Mouse (Mus musculus) brain, embryonic 14.5 days (tissue): ENCODE results near the gene Dusp7. TPM values are rescaled to one million over a fixed set of nuclear protein-coding genes. Genes with fewer than 3 reads are reported as not detected.

Experiments
- DNase-seq: peaks from one replicate; pipeline ENCODE4 v3.0.0-alpha.2; 2011; ENCODE audit warnings: low read depth
- CTCF ChIP-seq: fragments of 200-500 bp; IDR thresholded peaks from 2 replicates; pipeline ENCODE4 v1.5.1; 2012; ENCODE audit warnings: inconsistent platforms, mild to moderate bottlenecking, moderate library complexity, borderline replicate concordance; ENCODE audit not compliant: insufficient read depth, insufficient read length; ENCODE audit errors: extremely low read depth
- POLR2A ChIP-seq: fragments of 200-500 bp; IDR thresholded peaks from 2 replicates; pipeline ENCODE4 v1.6.1; 2012; ENCODE audit warnings: mild to moderate bottlenecking, inconsistent platforms, borderline replicate concordance; ENCODE audit not compliant: poor library complexity, insufficient read depth, insufficient read length, severe bottlenecking; ENCODE audit errors: extremely low read depth
- polyA plus RNA-seq: library from polyadenylated mRNA; depleted of rRNA; stranded (reverse); fragments of >200 nt; gene quantifications from 2 replicates; pipeline ENCODE4 v1.2.3, GENCODE M21; 2012

Gene Dusp7
- polyA plus RNA-seq, 1 experiment: 50.3 TPM

DNA sequence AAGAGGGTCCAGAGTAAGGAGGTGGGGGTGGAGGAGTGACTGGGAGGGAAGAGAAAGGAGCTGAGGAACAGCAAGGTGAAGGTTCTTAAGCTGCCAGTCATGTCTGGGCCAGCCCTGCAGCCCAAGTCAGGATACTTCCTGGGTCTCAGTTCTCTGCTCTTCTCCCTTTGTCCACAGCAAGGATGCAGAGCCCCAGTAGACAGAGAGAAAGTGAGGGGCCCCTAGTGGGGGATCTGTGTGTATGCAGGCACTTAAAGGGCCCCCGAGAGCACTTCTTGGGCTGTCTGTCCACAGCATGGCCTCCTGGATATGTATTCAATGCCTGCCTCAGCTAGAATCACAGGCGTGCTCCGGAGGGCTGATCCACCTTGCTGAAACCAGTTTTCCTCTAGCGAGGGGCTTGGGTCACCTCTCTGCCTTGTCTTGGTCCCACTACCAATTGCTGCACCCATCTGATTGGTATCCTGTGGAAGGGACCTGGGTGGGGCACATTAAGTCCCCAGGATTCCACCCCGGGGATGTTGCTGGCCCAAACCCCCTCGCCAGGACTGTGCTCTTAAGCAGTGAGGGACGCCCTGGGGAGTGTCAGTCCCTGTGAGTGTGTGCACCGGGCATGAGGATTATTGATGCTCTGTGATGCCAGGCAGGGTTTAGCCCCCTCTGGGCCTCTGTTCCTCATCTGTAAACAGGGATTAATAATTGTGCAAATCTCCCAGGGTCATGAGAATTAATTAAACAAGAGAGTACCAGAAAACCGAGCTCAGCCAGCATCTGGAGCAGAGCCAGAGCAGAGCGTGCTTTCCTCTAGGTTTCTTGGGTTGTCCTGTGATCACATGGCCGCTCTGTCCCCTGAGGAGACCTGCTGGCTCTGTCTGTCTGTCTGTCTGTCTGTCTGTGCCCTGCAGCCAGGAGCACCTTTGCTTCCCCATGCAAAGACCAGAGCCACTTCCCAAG is 26.5 kb downstream of the Dusp7 start:
- peak; percentile 68 for DNase-seq
- no peak for TF ChIP-seq POLR2A
- TF ChIP-seq CTCF: peak; percentile 56

DNA sequence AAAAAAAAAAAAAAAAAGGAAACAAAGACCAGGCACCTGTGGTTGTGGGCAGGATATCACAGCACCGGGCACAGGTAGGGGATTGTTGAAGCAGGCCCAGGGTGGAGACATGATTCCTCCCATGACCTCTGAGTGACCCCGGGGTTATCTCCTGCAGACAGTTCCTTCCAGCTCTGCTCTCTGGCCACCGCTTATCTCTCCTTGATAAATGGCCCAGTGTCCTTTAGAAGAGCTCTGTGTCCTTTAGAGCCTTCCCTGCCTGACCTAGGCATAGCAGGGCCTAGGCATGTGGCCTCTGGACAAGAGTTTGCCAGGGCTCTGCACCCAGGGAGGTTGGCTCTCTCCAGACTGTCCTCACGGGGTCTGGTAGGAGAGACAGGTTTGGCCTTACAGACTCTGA is 29.3 kb downstream of the Dusp7 start:
- no peak for TF ChIP-seq POLR2A
- no peak for TF ChIP-seq CTCF
- DNase-seq: no peak

DNA sequence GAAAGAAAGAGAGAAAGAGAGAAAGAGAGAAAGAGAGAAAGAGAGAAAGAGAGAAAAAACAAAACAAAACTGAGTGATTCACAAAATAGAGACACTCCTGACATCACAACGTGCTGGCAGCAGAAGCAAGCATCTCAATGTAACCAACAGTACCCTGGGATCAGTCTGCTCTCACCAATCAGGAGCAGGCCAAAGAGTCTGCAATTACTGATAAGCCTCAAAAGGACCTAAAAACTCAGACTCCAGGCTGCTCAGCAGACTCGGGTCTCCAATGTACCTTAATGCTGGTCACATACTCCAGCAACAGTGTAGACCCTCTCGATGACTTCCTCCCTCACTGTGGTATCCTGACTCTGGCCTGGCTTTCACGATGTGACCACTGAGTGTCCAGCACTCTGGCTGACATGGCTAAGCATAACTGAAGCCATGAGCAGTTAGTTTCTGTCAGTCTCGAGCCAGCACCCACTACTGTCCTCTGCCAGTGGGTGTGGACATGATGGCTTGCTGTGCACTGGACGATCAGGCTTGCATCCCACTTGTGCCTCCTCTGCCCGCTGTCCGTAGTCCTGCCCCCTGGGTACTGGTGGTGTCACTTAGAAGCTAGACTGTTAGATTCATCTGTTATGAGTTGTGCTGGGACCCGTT is 30.4 kb downstream of the Dusp7 start:
- TF ChIP-seq POLR2A (no peak), CTCF (no peak)
- DNase-seq: no peak

DNA sequence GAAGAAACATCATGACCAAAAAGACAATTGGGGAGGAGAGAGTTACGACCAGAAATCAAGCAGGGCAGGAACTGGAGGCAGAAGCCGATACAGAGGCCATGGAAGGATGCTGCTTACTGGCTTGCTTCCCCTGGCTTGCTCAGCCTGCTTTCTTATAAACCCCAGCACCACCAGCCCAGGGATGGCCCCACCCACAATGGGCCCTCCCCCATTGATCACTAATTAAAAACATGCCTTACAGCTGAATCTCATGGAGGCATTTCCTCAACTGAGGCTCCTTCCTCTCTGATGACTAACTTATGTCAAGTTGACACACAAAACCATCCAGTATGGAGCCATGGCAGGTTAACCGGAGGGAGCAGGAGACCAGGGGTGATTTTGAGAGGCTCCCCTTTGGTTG is 31.4 kb downstream of the Dusp7 start:
- no peak for TF ChIP-seq POLR2A
- no peak for TF ChIP-seq CTCF

GRCm38 (mm10) chr9:106402149-106402548 is 33.7 kb downstream of the Dusp7 start:
- TF ChIP-seq POLR2A: no peak
- TF ChIP-seq CTCF: no peak
- no peak for DNase-seq

More for the DNA sequence above, 31.4 kb downstream of the Dusp7 start:
- no peak for DNase-seq

DNA sequence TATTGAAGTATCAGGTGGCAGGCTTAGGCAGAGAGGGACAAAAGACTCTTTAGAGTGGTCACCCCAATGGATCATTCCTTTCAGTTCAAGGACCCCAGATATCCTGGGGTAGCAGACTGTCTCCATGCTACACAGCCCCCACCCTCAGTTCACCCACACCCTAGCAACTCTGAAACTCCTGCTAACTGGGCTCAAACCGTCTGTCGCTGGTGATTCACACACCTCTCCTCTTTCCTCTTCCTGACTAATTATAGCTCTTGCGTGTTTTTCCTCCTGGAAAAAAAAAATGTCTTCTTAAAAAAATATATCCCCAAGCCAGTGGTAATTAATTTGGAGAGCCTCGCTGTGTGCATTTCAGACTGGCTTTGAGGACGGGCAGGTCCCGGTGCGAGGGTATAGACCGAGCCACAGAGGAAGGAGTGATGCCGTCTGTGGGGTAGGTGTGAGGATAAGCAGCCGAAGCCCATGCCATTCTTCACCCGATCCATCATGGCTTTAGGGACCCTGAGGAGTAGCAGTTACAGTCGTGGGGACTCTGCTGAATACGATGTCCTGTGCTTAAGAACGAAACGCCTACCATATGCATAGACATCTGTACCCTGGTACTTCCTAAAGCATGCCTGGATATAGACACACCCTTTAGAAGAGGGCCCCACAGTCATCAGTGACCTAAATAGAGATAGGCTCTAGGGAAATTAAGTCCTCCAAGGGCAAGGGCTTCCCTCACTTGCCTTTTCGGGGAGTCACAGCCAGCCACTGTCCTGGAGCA is 34.4 kb downstream of the Dusp7 start:
- DNase-seq: no peak
- TF ChIP-seq POLR2A: no peak
- TF ChIP-seq CTCF: no peak

- TF ChIP-seq CTCF: no peak
- no peak for TF ChIP-seq POLR2A
- no peak for DNase-seq
These were observed 36.8 kb downstream of the Dusp7 start for GRCm38 (mm10) chr9:106405275-106405674.

- no peak for TF ChIP-seq POLR2A
- TF ChIP-seq CTCF: no peak
- DNase-seq: no peak
These were observed 38.1 kb downstream of the Dusp7 start for GRCm38 (mm10) chr9:106406443-106407078.

DNA sequence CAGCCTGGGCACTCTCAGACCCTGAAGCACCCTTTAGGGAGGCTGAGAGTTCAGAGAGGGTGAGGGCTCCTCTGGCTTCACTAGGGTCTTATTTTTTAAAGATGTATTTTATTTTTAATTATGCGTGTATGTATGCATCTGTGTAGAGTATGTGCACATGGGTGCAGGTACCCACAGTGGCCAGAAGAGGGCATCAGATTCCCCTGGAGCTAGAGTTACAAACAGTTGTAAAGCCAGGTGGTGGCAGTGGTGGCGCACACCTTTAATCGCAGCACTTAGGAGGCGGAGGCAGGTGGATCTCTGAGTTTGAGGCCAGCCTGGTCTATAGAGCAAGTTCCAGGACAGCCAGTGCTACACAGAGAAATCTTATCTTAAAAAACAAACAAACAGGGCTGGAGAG is 40.7 kb downstream of the Dusp7 start:
- no peak for DNase-seq
- TF ChIP-seq CTCF (peak; percentile 14; the same call in 1 of the 2 replicates), POLR2A (no peak)

GRCm38 (mm10) chr9:106410086-106410650 is 41.7 kb downstream of the Dusp7 start:
- no peak for TF ChIP-seq CTCF
- peak; percentile 79 for DNase-seq
